Mouse (Mus musculus): ENCODE data around the gene Cacng6.

DNA sequence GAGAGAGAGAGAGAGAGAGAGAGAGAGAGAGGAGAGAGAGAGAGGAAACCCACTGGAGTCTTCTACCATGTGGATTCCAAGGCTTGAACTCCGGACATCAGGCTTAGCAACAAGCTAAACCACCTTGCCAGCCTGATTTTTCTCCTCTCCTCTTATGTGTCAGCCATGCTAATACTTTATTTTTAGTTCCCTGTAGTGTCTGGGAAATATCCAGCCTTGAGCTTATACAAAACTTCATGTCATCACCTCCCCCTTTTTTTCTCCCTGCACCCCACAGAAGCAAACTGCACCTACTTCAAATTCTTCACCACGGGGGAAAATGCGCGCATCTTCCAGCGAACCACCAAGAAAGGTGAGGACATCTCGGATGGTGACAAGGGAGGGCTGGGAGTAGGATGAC, 6.2 kb downstream of the Cacng6 start:
- TF ChIP-seq POLR2A (IDR thresholded peaks at IDR 0.05; ENCODE audit: borderline replicate concordance, extremely low read depth, low read depth, low read length), result no peak
- no peak for TF ChIP-seq CTCF (IDR thresholded peaks at IDR 0.05; ENCODE audit: insufficient read depth, low read length)
